Mouse (Mus musculus): Measurements from ENCODE around the gene Disc1.

GRCm38 (mm10) chr8:125045760-125046159, 8.2 kb upstream of the Disc1 start:
- no peak for TF ChIP-seq MAX (IDR thresholded peaks at IDR 0.05)
- TF ChIP-seq USF1 (IDR thresholded peaks at IDR 0.05; ENCODE audit: low read depth) = no peak
- no peak for TF ChIP-seq CTCF (IDR thresholded peaks at IDR 0.05; ENCODE audit: control insufficient read depth, insufficient read depth, insufficient read length)
- no peak for TF ChIP-seq MYOD1 (IDR thresholded peaks at IDR 0.05; ENCODE audit: control insufficient read depth, insufficient read length, low read depth)
- no peak for TF ChIP-seq FOSL1 (IDR thresholded peaks at IDR 0.05; ENCODE audit: insufficient read depth, low read length, poor library complexity, severe bottlenecking)
- TF ChIP-seq MYOG (IDR thresholded peaks at IDR 0.05; ENCODE audit: control insufficient read depth, extremely low read depth, insufficient read length) = no peak
